Mouse (Mus musculus): ENCODE results near the gene Zmat5.

Zmat5 gene

GRCm38 (mm10) chr11:4704072-4704964 is at the start of gene Zmat5, which contains the start of gene Uqcr10:
Gene Zmat5, plus strand, starts transcription at chr11:4704678.
Gene Uqcr10, minus strand, starts transcription at chr11:4704342.
- peak; percentile 85 for DNase-seq (ENCODE audit: low spot score)

DNA sequence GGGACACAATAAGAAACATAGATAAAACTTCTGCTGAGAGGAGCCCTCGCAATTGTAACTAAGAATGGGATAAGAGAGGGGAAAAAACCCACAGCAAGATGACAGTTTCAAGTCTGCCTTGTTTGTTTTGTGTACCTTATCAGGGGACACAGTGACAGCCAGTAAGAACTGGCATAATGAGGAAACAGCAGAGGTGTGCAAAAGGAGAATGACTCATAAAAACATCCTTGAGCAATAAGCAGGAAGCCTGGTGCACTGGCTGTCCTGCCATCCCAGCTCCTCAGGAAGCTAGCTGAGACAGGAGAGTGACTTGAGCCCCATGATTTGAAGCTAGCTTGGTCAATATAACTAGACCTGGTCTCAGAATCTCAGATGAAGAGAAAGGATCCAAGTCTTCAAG is 44.7 kb upstream of the Zmat5 start:
- no peak for DNase-seq (ENCODE audit: low spot score)

- no peak for DNase-seq (ENCODE audit: low spot score)
Measured at GRCm38 (mm10) chr11:4660309-4661025, 44.0 kb upstream of the Zmat5 start.

GRCm38 (mm10) chr11:4661324-4661723 is 43.2 kb upstream of the Zmat5 start:
- no peak for DNase-seq (ENCODE audit: low spot score)

GRCm38 (mm10) chr11:4661871-4662495 is 42.5 kb upstream of the Zmat5 start:
- DNase-seq (ENCODE audit: low spot score), result no peak

DNA sequence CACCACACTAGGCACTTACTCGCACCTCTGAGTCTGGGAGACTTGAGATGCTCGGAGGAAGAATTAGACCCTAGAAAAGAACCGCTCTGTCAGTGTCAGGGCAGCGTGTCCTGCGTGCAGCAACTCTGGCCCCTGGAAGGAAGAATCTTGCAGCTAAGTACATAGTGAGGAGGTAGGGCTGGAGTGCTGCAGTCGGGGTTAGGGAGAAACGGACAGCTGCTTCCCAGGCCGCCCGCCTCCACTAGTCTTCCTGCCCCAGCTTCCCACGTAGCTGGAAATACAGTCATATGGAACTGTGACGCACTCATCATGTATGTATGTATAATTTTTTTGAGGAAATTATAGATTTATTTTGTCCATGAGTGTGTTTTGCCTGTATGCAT is 42.0 kb upstream of the Zmat5 start:
- no peak for DNase-seq (ENCODE audit: low spot score)

- DNase-seq (ENCODE audit: low spot score), result no peak
Measured at GRCm38 (mm10) chr11:4671736-4672135, 32.7 kb upstream of the Zmat5 start.

GRCm38 (mm10) chr11:4674593-4674992 is 29.9 kb upstream of the Zmat5 start:
- DNase-seq (ENCODE audit: low spot score), result no peak

DNA sequence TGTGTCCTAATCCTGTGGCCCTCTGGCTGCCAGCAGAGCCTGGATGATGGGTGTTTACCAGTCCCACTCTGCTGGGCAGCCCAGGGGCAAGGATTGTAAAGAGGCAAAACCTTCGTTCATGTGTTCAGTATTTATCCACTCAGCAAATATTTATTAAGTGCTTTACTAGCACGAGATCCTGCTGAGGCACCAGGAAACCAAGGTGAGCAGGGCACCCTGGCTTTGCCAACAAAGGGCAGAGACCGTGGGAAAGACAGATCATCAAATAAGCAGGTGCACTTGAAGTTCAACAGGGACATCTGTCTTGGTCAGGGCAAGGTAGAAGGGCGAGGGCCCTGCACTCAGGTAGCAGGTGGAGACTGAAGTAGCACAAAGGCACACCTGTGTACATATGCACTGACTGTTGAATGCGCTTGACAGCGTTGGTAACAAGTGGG is 29.3 kb upstream of the Zmat5 start:
- DNase-seq (ENCODE audit: low spot score), result no peak

DNA sequence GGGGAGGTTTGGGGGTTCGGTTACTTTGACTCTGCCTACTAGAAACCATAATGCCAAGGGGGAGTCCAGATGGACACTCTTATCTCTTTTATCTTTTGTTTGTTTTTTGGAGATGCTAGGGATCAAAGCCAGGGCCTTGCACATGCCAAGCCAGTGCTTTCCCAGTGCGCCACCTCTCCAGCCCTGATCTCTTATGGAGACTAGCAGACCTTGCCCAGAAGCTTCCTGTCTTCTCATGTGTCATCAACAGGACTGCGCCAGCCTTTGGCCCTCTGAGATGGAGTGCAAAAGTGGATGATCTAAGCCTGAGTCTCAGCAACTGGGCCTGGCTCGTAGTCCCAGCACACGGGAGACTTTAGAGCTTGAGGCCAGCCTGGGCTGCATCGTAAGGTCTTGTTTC is 28.8 kb upstream of the Zmat5 start:
- DNase-seq (ENCODE audit: low spot score), result no peak

GRCm38 (mm10) chr11:4677250-4677872 is 27.1 kb upstream of the Zmat5 start:
- no peak for DNase-seq (ENCODE audit: low spot score)

- no peak for DNase-seq (ENCODE audit: low spot score)
Measured at GRCm38 (mm10) chr11:4678700-4679440, 25.6 kb upstream of the Zmat5 start.

GRCm38 (mm10) chr11:4679441-4679832 is 25.0 kb upstream of the Zmat5 start:
- DNase-seq (ENCODE audit: low spot score), result no peak

GRCm38 (mm10) chr11:4680126-4680525 is 24.4 kb upstream of the Zmat5 start:
- no peak for DNase-seq (ENCODE audit: low spot score)

DNA sequence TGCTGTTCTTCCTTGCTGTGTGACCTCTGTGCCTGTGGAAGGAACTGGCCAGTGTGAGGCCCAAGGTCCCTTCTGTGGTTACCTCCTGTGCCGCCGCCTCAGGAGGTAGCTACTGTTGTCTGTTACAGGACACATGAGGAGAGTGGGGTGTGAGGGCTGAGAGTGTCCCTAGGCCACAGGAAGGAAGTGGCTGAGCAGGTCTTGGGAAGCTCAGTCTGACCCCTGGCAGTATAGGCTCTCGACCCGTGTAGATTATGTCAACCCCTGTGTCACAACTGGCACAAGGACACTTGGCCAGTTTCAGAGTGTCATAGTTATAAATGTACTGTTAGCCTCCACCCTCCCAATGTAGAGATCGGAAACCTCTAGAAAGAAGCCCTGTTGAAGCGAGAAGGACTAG is 21.0 kb upstream of the Zmat5 start:
- no peak for DNase-seq (ENCODE audit: low spot score)

DNA sequence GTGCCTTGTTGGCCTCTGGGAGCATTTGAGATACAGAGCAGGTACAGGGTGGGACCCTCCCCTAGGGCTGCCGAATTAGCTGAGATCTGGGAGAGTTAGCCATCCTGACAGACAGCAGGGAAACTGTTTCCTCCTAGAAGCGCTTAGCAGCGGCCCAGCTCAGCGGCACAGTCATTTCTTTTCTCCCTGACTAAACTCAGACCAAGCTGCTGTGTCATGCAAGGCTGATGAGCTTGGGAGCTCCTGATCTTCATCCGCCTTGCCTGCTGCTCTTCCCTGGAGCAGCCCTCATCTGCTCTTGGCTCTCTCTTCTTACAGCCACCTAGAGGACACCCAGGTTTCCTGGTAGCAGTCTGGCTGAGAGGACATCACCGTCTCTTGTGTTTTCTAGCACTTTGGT is 20.3 kb upstream of the Zmat5 start:
- no peak for DNase-seq (ENCODE audit: low spot score)

GRCm38 (mm10) chr11:4685071-4685470 is 19.4 kb upstream of the Zmat5 start:
- no peak for DNase-seq (ENCODE audit: low spot score)

GRCm38 (mm10) chr11:4685510-4685909 is 19.0 kb upstream of the Zmat5 start:
- DNase-seq (ENCODE audit: low spot score), result no peak

DNA sequence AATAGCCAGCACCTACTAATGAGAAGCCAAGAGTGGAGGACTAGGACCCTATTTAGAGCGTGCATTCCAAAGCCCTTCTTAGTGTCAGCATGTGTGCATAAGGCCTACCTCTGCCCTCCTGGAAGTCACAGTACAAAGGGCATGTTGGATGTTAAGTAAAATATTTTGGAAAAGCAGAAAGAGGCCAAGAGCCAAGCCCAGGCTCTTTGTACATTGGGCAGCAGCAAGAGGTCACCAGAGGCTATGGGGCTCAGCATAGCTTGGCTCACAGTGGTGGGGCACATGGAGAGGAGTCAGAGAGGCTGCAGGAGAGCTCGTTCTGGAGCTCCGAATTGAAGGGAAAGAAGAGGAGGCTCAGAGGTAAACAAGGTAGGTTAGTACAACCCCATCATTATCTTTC is 17.5 kb upstream of the Zmat5 start:
- no peak for DNase-seq (ENCODE audit: low spot score)

- no peak for DNase-seq (ENCODE audit: low spot score)
Measured at GRCm38 (mm10) chr11:4687874-4688273, 16.6 kb upstream of the Zmat5 start.

GRCm38 (mm10) chr11:4688632-4689380 is 15.7 kb upstream of the Zmat5 start:
- DNase-seq (ENCODE audit: low spot score), result no peak

Measured in ovary, postnatal 14 days (tissue).